Mouse (Mus musculus): ENCODE results near the gene Npnt.

The Npnt gene

DNA sequence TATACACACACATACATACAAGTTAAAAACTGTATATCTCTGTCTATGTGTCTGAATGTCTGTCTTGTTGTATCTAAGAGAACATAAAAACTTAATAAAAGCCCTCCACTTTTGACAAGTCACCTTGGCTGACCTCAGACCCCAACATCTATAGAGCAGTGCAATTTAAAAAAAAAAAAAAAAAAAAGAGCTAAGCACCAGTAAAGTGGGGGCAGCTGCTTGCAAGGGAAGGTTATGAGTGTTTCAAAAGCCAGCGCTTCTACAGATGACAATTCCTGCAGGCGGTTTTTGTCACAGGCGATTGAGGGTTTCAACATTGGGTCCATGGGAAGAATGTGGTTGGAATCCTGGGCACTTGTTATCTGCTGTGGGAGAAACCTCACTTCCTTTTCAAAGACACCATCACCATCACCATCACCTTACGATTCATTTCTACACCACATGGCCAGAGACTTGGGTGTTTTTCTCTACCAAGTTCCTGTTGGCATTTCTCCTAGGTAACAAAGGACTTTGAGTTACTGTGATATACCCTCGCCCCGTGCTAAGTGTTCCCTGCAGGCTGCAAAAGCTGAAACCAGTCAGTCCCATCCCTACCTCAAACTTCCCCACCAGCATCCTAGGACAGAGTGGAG lies 63.6 kb downstream of the Npnt start:
- no peak for DNase-seq

- no peak for DNase-seq
These were observed 65.6 kb downstream of the Npnt start for GRCm38 (mm10) chr3:132884459-132884858.

DNA sequence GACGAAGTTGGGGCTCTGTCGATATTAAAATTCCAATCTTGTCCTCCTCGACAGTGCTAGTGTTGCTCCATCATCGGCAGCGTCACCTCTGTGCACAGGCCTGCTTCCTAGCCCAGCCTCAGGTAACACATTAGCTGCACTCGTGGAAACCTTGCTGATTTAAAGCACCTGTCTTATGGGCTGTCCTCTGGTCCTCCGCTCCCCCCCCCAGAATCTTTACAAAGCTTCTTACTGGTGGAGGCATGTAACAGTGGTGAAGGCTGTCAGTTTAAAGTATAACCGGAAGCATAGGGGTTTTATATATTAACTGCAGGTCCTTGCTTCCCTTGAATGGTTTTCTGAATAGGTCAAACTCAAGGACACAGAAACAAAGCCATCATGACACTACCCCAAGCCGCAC lies 66.8 kb downstream of the Npnt start:
- DNase-seq, result no peak

GRCm38 (mm10) chr3:132880826-132881225 lies 69.3 kb downstream of the Npnt start:
- DNase-seq, result no peak

- DNase-seq, result no peak
These were observed 69.7 kb downstream of the Npnt start for GRCm38 (mm10) chr3:132880361-132880760.

GRCm38 (mm10) chr3:132876933-132877676 lies 73.0 kb downstream of the Npnt start:
- DNase-seq, result no peak

- no peak for DNase-seq
These were observed 73.9 kb downstream of the Npnt start for GRCm38 (mm10) chr3:132876011-132876708.

DNA sequence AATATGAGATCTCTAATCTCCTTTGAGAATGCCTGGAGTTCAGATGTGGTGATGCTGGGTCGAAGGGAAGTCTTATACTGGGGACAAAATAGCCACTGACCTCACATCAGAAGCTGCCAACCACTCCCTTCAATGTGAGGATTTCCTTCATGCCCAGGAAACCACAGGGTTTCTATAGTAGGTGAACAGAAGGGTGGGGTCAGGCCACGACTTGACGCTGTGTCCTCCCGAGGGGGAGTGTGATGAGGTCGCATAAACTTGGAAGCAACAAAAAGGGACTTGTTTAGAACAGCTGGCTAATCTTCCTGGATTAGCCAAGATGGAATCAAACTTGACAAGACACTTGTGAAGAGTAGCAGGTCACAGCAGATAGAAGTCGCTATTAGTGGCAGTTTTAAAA lies 76.8 kb downstream of the Npnt start:
- DNase-seq, result no peak

- no peak for DNase-seq
These were observed 78.7 kb downstream of the Npnt start for GRCm38 (mm10) chr3:132871318-132871904.

DNA sequence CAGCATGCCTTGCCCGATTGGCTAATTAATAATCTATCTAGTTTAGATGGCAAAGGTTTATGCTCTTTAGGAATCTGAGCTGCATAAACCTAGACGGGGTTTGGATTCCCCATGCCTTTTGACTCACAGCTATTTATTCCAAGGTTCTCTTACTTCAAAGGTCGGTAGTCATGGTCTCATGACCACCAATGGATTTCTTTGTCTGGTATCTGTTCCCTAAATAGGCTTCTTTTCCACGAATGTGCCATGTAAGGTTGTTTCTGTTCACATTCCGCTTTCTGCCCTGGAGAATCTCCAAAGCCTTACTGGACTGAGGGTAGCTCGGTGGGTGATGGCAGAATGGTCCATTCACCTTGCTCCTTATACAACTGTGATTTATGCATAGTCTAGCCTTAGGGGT lies 80.0 kb downstream of the Npnt start:
- no peak for DNase-seq

GRCm38 (mm10) chr3:132868838-132869237 lies 81.3 kb downstream of the Npnt start:
- DNase-seq, result no peak

- no peak for DNase-seq
These were observed 83.1 kb downstream of the Npnt start for GRCm38 (mm10) chr3:132866984-132867383.

DNA sequence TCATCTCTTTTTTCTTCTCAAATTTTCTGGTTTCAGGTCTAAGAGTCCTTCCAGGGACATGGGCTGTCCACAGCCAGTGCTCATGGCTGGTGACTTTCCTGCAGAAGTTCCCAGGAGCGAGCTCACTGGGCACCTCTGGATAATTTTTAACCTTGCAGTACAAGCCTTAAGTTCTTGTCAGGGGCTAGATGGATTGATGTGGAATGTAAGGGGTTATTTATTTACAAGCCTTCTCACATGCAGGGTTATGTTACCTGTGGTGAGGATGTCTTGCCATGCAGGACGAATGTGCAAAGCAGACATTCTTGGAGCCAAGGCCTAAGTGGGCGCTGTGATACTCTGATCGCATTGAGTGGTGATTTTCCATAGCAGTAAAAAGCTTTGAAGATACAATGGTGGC lies 84.5 kb downstream of the Npnt start:
- no peak for DNase-seq

DNA sequence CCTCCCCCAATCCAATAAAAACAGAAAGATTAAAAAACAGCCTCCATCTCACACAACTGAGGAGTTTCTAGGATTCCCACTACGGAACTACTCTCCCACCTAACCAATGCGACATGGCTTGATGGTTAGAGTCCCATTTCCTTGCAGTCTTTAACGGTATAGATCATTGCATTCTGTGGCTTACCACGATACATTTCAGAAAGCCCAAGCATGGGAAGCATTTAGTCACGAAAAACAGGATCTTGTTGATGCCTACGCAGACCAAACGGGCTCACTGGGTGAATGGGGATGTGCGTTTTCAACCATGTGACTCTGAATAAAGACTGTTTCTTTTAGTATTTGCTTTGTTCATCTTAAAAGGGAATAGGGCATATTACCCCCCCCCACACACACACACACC lies 85.1 kb downstream of the Npnt start:
- no peak for DNase-seq

DNA sequence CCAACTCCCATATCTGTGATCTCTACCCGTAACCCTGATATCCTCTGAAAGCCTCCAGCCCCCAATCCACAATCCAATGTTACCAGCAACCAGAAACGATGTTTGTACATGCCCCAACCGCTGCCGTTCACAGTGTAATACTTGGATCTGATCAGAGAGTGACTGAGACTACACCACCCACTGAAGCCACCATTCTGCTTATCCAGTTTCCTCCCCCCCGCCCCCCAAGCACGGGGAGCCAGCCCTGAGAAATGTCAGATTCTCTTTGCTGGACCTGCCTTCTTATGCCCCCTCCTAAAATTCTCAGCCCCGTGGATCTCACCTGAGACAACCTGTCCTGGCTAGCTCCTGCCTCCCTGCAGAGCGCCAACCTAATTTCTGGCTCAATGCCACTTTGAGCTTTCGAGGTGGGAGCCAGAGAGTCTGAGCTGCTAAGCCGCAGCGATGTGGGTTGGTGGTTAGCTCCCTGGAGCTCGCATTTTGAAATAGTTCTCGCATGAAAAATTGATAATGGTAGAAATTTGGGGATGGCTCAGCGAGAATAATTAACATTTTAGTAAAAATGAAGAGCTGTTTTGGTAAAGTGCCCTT lies 85.7 kb downstream of the Npnt start:
- no peak for DNase-seq

DNA sequence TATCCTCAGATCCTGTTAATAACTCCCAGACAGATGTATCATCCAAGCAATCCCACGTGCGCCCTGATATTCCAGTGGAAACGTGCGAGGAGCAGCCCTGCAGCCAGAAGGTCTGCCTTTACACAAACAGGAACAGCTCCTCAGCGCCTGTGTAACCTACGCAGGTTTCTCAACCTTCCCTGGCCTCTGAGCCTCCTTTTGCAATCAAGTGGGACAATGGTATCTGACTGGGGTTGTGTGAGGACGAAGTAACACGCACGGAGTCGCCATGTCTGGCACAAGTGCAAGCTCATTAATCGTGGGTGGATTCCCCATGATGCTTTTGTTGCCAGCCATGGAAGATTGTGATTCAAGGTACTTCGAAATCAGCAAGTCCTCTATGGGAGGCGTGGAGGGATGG lies 86.2 kb downstream of the Npnt start:
- no peak for DNase-seq

- no peak for DNase-seq
These were observed 89.3 kb downstream of the Npnt start for GRCm38 (mm10) chr3:132860796-132861195.

DNA sequence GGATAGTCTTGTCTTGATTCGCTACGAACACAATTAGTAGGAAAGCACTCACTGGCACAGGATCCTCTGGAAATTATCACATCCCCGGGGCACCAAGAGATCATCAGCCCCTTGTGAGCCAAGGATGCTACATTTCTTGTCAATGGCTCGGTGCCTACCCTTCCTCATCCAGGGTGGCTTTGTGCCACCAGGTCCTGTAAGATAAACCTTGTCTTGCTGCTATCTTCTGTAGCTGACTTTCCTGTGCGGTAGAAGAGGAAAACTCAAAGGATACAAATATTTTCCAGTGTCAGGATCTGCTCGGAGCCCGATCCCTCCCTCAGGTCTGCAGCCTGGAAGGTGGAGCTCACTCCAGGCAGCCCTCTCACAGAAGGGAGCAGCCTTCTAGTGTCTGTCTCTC lies 90.5 kb downstream of the Npnt start:
- DNase-seq, result no peak

DNA sequence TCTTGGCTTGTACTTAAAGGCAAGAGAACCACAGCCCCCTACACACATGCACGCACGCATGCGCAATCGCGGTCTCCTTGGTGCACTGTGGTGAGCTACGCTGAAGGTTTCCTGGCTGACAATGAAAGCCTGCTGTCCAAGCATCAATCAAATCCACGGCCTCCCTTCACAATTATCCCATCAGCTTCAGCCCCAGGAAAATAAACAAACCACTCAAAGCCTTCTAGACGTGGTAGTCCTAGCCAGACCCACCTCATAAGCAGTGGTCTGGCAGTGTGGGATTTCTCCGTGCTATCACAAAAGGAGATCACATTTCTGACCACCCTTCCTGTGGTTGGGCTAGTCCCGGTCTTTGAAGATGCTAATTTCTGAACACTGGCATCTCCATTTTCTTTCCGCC lies 91.2 kb downstream of the Npnt start:
- DNase-seq, result peak; percentile 19

DNA sequence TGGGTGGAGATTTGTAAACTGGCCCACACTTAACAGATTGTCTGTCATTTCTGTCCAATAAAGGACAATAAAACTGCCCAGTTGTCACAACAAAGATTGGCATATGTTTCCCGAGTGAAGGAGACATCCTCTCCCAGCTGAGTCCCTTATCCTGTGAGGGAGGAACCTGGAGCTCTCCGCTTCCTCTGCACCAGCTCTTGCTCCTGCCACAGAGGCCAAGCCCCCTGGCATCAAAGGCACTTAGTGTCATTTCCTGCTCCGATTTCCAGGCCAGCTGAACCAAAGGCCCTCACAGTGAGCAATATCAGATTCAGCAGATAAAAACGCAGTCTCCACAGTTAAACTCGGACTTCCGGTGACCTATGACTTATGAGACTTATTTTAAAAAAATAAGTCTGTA lies 93.4 kb downstream of the Npnt start:
- DNase-seq, result no peak

GRCm38 (mm10) chr3:132855458-132856212 lies 94.5 kb downstream of the Npnt start:
- DNase-seq, result no peak

DNA sequence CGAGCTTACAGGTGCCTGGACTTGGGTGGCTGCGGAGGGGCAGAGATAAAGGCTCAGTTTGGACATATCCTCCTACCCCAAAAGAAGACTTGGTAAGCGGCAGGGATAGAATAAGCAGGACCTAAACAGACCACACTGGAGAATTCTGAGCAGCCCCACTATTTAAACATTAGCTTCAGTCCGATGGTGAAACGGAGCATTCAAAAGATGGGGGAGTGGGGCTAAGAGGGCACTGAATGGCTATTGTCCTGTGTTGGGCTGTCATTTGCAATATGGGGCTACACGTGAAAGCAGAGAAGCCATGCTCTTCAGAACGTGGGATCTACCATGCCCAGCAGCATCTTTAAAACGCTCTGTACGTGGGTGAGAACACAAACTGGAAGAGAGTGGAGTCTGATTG lies 95.8 kb downstream of the Npnt start:
- DNase-seq, result no peak
